Mouse (Mus musculus): ENCODE measurements around the gene Nfia. TPM values are rescaled to one million over a fixed set of nuclear protein-coding genes. Genes with fewer than 3 reads are reported as not detected.

Gene Nfia
- polyA plus RNA-seq, 1 experiment from 2014 or later = 42.1 TPM

DNA sequence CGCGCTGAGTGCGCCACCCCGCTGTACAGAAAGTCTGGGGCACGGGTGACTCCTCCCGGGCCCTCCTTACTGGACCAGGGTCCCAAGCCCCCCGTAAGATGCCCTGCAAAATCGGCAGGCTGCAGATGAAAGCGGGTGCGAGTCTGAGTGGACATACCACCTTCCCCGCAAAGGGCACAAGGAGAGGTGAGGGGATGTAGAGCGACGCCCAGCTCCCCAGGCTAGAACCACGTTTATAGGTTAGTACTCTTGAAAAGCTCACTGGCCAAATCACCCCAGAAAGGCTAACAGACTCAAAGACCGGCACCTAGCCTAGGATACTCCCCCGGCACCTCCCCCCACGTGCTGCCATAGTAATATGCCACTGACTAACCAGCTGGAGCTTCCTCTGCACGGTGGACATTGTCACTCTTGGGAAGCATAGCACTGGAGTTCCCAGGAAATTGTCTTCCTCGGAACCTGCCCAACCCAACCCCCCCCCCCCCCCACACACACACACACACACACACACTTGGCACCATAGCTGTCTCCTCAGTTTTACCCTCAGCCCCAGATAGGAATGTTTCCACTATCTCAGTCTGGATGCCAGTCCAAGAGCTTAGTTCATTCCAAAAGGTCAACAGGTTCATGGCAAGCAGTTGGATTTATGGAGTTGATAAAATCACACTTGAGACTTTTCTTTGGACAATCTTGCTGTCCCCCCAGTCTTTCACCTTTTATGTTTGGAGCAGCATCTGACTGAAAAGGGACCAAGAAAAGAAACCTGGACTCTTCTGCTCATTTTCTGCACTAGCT, 26.2 kb upstream of the Nfia start:
- 9% methylated on average over 19 of the region's 19 CpGs for WGBS
- H3K9me3 ChIP-seq (ENCODE audit: control insufficient read depth, low read length) = no peaks in the 10 kb centered on the region
- peak overlapping the region; percentile 26 for H3K4me3 ChIP-seq (ENCODE audit: low read depth, low read length)
- H3K27ac ChIP-seq (ENCODE audit: low read depth) = no peak overlapping the region
- 0 out of 2 replicates have a peak, but pooled peaks cover 4% of the 10 kb centered on the region for H3K27me3 ChIP-seq (replicated peaks; ENCODE audit: control insufficient read depth, insufficient read depth, low read length)
- ATAC-seq (replicated peaks; ENCODE audit: low FRiP score, low TSS enrichment, low read depth) (peak; percentile 32; the same call in 1 of the 2 replicates), DNase-seq (ENCODE audit: low spot score) (no peak)
- 0 out of 2 replicates have a peak overlapping the region, but pooled peaks have one; percentile 3 for H3K9ac ChIP-seq (ENCODE audit: low read length)
- peak overlapping the region; percentile 59 for H3K4me2 ChIP-seq (ENCODE audit: low read length)
- H3K4me1 ChIP-seq (replicated peaks; ENCODE audit: control insufficient read depth, insufficient read depth, low read length) = peaks cover 4% of the 10 kb centered on the region; the same call in 1 of the 2 replicates
- no peaks in the 10 kb centered on the region for H3K36me3 ChIP-seq (ENCODE audit: control insufficient read depth, insufficient read depth, low read length)

DNA sequence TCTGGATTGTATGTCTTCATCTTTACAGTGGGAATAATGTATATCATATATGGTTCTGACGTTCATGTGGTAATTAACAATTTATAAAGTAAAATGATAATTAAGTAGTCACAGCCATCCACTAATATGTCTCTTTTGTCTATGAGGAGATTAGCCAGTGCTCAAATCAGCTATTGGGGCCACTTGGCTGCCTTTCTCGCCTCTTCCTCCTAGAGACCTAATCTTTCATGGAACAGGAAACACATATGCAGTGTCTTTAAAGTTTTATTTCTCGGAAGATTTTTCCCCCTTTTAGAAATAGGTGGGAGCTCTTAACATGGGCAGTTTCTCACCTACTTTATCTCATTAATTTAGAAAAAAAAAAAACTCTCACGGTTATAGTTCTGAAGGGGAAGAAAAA, 22.1 kb upstream of the Nfia start:
- peaks cover 9% of the 10 kb centered on the region; the same call in 1 of the 2 replicates for H3K4me1 ChIP-seq (replicated peaks; ENCODE audit: control insufficient read depth, insufficient read depth, low read length)
- H3K27ac ChIP-seq (ENCODE audit: low read depth) = no peak overlapping the region
- no peaks in the 10 kb centered on the region for H3K9me3 ChIP-seq (ENCODE audit: control insufficient read depth, low read length)
- ATAC-seq (replicated peaks; ENCODE audit: low FRiP score, low TSS enrichment, low read depth) (no peak), DNase-seq (ENCODE audit: low spot score) (no peak)
- no peaks in the 10 kb centered on the region for H3K36me3 ChIP-seq (ENCODE audit: control insufficient read depth, insufficient read depth, low read length)
- H3K27me3 ChIP-seq (replicated peaks; ENCODE audit: control insufficient read depth, insufficient read depth, low read length) = peaks cover 11% of the 10 kb centered on the region; the same call in 1 of the 2 replicates
- WGBS = 51% methylated on average over 4 of the region's 4 CpGs
- H3K4me3 ChIP-seq (ENCODE audit: low read depth, low read length) = no peak overlapping the region
- H3K4me2 ChIP-seq (ENCODE audit: low read length) = no peak overlapping the region
- H3K9ac ChIP-seq (ENCODE audit: low read length) = no peak overlapping the region

DNA sequence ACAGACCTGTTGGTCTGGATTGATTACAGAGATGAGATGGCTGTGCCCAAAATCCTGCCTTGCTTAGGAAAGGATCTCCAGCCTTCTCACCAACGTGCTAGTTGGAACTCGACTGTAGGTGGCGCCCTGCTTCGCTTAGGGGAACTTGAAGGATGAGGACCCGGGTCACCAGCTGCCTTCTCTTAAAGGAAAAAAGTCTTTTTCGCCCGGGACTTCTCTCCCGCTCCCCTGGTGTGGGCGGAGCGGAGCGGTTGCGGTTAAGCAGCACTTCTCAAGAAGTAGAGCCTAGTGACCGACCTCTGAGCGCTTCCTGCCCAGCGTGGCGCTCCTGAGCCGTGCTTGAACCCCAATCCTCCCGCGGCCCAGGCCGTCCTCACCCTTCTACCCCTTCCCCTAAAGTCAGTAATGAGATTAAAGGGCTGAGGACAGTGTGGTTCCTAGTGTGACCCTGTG, 21.5 kb upstream of the Nfia start:
- Histone ChIP-seq H3K4me3 (ENCODE audit: low read depth, low read length) (peak overlapping the region; percentile 45), H3K36me3 (ENCODE audit: control insufficient read depth, insufficient read depth, low read length) (no peaks in the 10 kb centered on the region), H3K9ac (ENCODE audit: low read length) (peak overlapping the region; percentile 40), H3K9me3 (ENCODE audit: control insufficient read depth, low read length) (no peaks in the 10 kb centered on the region), H3K4me2 (ENCODE audit: low read length) (peak overlapping the region; percentile 95), H3K4me1 (replicated peaks; ENCODE audit: control insufficient read depth, insufficient read depth, low read length) (peaks cover 9% of the 10 kb centered on the region; the same call in 1 of the 2 replicates), H3K27me3 (replicated peaks; ENCODE audit: control insufficient read depth, insufficient read depth, low read length) (peaks cover 12% of the 10 kb centered on the region; the same call in 1 of the 2 replicates), H3K27ac (ENCODE audit: low read depth) (peak overlapping the region; percentile 71)
- ATAC-seq (replicated peaks; ENCODE audit: low FRiP score, low TSS enrichment, low read depth) (peak; percentile 81), DNase-seq (ENCODE audit: low spot score) (peak; percentile 93)
- WGBS = 0% methylated on average over 20 of the region's 20 CpGs

DNA sequence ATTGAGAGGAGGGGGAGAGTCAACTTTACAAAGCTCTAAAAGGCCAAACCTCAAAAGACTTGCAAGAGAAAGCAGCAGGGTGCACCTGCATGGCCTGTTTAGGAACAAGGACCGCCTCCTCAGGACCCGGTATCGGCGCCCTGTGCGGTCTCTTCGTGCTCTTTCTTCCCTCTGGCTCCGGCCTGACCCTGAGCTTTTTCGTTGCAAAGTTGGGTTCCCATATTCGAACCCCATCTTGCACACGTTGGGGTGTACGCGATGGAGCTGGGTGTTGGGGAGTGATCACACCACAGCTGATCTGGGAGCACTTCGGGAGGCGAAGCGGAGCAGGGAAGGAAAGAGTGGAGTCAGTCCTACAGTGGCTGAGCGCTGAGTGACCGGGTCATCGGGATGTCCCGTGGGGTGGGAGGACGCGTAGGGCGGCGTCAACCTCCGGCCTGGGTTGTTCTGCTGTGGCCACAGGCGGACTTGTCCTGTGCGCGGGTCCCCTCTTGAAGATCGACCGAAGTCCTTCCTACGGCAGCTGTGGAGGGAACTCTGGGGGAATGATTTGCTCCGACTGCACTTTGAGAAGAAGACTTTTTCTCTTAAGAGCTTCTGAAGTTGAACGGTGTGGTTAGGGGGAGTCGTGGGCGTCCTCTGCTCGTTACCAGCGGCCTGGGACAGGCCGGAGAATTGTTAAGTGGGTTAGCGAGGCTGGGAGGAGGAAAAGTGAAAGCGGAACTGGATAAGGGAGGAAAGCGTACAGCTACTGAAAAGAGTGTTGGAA, 20.9 kb upstream of the Nfia start:
- DNase-seq (ENCODE audit: low spot score) = peak; percentile 86
- Histone ChIP-seq H3K36me3 (ENCODE audit: control insufficient read depth, insufficient read depth, low read length) (no peaks in the 10 kb centered on the region), H3K27me3 (replicated peaks; ENCODE audit: control insufficient read depth, insufficient read depth, low read length) (peaks cover 12% of the 10 kb centered on the region; the same call in 1 of the 2 replicates), H3K27ac (ENCODE audit: low read depth) (peak overlapping the region; percentile 71), H3K9ac (ENCODE audit: low read length) (peak overlapping the region; percentile 40), H3K4me1 (replicated peaks; ENCODE audit: control insufficient read depth, insufficient read depth, low read length) (peaks cover 9% of the 10 kb centered on the region; the same call in 1 of the 2 replicates), H3K4me2 (ENCODE audit: low read length) (peak overlapping the region; percentile 95), H3K4me3 (ENCODE audit: low read depth, low read length) (peak overlapping the region; percentile 45), H3K9me3 (ENCODE audit: control insufficient read depth, low read length) (no peaks in the 10 kb centered on the region)
- 1% methylated on average over 40 of the region's 40 CpGs for WGBS
- ATAC-seq (replicated peaks; ENCODE audit: low FRiP score, low TSS enrichment, low read depth) = peak; percentile 71

DNA sequence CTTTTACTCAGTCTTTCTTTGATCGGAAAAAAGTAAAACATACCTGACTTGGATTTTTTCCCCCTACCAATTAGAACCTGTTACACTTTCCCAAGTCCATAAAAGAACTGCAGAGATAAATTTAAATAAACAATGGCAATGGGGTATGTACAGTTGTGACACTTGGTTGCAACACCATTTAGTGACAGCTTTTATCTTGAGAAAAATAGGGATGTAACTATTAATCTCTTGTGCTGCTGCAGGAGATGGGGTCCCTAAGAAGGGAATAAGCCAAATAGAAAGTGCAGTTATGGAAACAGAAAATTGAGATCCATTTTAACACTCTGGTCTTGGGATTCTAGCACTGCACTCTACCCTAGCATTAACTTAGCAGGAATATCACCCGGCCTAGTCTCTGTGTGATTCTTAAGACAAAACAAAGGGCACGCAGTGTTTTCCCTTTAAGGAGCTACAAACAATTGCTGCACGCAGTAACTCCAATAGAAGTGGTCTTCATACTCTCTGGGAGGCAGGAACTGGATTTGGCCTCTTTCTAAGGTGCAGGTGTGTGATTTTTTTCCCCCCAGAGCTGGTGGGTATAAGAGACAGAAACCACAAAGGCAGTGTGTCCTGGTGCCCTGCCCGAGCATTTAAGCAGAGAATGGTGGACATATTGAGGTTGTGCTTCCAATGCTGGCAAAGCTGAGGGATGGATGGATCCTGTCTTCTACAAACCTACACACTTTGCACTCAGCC, 20.1 kb upstream of the Nfia start:
- no peak for ATAC-seq (replicated peaks; ENCODE audit: low FRiP score, low TSS enrichment, low read depth)
- H3K36me3 ChIP-seq (ENCODE audit: control insufficient read depth, insufficient read depth, low read length) = no peaks in the 10 kb centered on the region
- peak overlapping the region; percentile 71 for H3K27ac ChIP-seq (ENCODE audit: low read depth)
- DNase-seq (ENCODE audit: low spot score) = no peak
- 45% methylated on average over 5 of the region's 5 CpGs for WGBS
- no peaks in the 10 kb centered on the region for H3K9me3 ChIP-seq (ENCODE audit: control insufficient read depth, low read length)
- H3K4me3 ChIP-seq (ENCODE audit: low read depth, low read length) = peak overlapping the region; percentile 45
- peaks cover 12% of the 10 kb centered on the region; the same call in 1 of the 2 replicates for H3K27me3 ChIP-seq (replicated peaks; ENCODE audit: control insufficient read depth, insufficient read depth, low read length)
- peak overlapping the region; percentile 40 for H3K9ac ChIP-seq (ENCODE audit: low read length)
- peak overlapping the region; percentile 95 for H3K4me2 ChIP-seq (ENCODE audit: low read length)
- H3K4me1 ChIP-seq (replicated peaks; ENCODE audit: control insufficient read depth, insufficient read depth, low read length) = peaks cover 9% of the 10 kb centered on the region; the same call in 1 of the 2 replicates

DNA sequence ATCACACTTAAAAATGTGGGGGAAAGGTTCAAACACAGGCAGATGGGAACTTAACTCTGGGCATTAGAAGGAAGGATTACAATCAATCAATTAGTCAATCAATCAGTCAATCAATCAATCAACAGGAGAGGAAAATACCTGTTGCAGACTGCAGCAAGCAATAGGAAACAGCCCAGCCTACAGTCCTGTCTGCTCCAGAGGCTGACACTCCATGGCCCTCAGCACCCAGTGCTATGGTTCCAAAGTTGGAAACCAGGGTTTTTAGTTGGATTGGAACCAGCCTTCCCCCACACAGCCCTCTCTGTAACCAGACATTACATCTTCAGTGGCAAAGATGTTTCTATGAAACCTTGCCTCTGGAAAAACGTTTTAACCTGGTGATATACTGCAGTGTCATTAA, 19.0 kb upstream of the Nfia start:
- H3K4me3 ChIP-seq (ENCODE audit: low read depth, low read length) = no peak overlapping the region
- H3K27ac ChIP-seq (ENCODE audit: low read depth) = no peak overlapping the region
- H3K4me2 ChIP-seq (ENCODE audit: low read length) = no peak overlapping the region
- no peaks in the 10 kb centered on the region for H3K9me3 ChIP-seq (ENCODE audit: control insufficient read depth, low read length)
- WGBS = 22% methylated on average over 1 of the region's 1 CpGs
- no peak for DNase-seq (ENCODE audit: low spot score)
- peaks cover 12% of the 10 kb centered on the region; the same call in 1 of the 2 replicates for H3K27me3 ChIP-seq (replicated peaks; ENCODE audit: control insufficient read depth, insufficient read depth, low read length)
- H3K4me1 ChIP-seq (replicated peaks; ENCODE audit: control insufficient read depth, insufficient read depth, low read length) = peaks cover 12% of the 10 kb centered on the region
- no peak for ATAC-seq (replicated peaks; ENCODE audit: low FRiP score, low TSS enrichment, low read depth)
- H3K36me3 ChIP-seq (ENCODE audit: control insufficient read depth, insufficient read depth, low read length) = no peaks in the 10 kb centered on the region
- no peak overlapping the region for H3K9ac ChIP-seq (ENCODE audit: low read length)

DNA sequence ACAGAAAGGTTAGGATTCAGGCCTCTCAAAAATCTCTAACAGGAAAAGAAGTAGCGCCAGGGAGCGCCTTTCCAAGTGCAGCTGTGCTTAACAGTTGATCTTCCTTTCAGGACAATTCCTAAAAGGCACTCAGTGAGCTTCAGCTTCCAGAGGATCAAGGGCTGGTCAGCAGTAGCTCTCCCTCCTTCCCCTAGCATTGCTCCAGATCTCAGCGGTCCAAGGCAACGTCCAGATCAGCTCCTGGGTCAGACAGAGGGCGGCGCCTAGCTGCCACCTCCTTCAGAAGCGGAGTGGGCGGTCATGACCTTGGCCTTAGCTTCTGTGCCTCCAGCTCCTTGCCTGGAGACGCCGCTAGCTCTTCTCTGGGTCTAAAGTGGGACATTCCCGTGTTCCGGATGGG, 18.3 kb upstream of the Nfia start:
- no peaks in the 10 kb centered on the region for H3K9me3 ChIP-seq (ENCODE audit: control insufficient read depth, low read length)
- no peak overlapping the region for H3K9ac ChIP-seq (ENCODE audit: low read length)
- H3K4me3 ChIP-seq (ENCODE audit: low read depth, low read length) = no peak overlapping the region
- H3K4me2 ChIP-seq (ENCODE audit: low read length) = no peak overlapping the region
- no peak overlapping the region for H3K27ac ChIP-seq (ENCODE audit: low read depth)
- H3K27me3 ChIP-seq (replicated peaks; ENCODE audit: control insufficient read depth, insufficient read depth, low read length) = peaks cover 16% of the 10 kb centered on the region; the same call in 1 of the 2 replicates
- H3K4me1 ChIP-seq (replicated peaks; ENCODE audit: control insufficient read depth, insufficient read depth, low read length) = peaks cover 16% of the 10 kb centered on the region
- ATAC-seq (replicated peaks; ENCODE audit: low FRiP score, low TSS enrichment, low read depth) = no peak
- 31% methylated on average over 12 of the region's 12 CpGs for WGBS
- DNase-seq (ENCODE audit: low spot score) = no peak
- H3K36me3 ChIP-seq (ENCODE audit: control insufficient read depth, insufficient read depth, low read length) = no peaks in the 10 kb centered on the region
